30 mouse cellular contexts compared by ENCODE assay signal in the genomic region with DNA sequence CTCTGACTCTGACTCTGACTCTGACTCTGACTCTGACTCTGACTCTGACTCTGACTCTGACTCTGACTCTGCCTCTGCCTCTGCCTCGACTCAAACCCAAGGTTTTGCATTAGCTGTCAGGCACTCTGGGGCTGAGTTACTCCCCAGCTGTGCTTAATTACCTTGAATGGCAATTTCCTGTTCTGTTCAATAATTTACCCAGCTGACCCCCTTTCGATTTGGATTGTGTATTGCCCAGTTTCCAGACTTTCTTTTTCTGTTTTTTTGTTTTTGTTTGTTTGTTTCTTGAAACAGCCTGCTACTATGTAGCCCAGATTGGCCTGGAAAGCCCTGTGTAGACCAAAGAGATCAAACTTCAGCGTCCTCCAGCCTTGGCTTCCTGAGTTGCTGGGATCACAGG. TPM values are rescaled to one million over a fixed set of nuclear protein-coding genes. Genes with fewer than 3 reads are reported as not detected.
"Had no signal": no experiment of that assay in that cellular context is flagged by ENCODE, and none has a peak within 500 bp of the region (broad histone marks: within the 10 kb centered on the region; RNA-seq: fewer than 3 reads in every experiment).

No protein-coding gene starts in this region.

- H3K4me1 ChIP-seq: heart, embryonic 10.5 days; heart, embryonic 12.5 days; hindbrain, embryonic 10.5 days; hindbrain, embryonic 13.5 days; hindbrain, embryonic 15.5 days; kidney, embryonic 15.5 days; limb, embryonic 13.5 days; limb, embryonic 15.5 days had no signal

- DNase-seq: gastrocnemius, adult 2 months; gastrocnemius, postnatal 10 days; gastrocnemius, postnatal 25 days; heart, adult 18-20 months; heart, postnatal 10 days; heart, postnatal 4 days; kidney, adult 11 months; kidney, postnatal 14 days; kidney, postnatal 36 days; layer of hippocampus, adult 9-11 months; layer of hippocampus, postnatal 36 days; left cerebral cortex, postnatal 4 days had no signal

- H3K27ac ChIP-seq: gastrocnemius, adult 2 months; heart, embryonic 10.5 days; hindbrain, embryonic 10.5 days; hindbrain, embryonic 13.5 days; hindbrain, embryonic 15.5 days; hindbrain, postnatal 0 days; kidney, embryonic 15.5 days; kidney, postnatal 0 days; limb, embryonic 13.5 days; limb, embryonic 15.5 days; liver, embryonic 14.5 days had no signal

- H3K9me3 ChIP-seq: heart, embryonic 10.5 days; heart, embryonic 12.5 days; hindbrain, embryonic 10.5 days; hindbrain, embryonic 13.5 days; hindbrain, embryonic 15.5 days; kidney, embryonic 15.5 days; limb, embryonic 13.5 days; limb, embryonic 15.5 days had no signal

- H3K4me3 ChIP-seq: gastrocnemius, adult 2 months; heart, embryonic 10.5 days; heart, embryonic 12.5 days; hindbrain, embryonic 10.5 days; hindbrain, embryonic 13.5 days; hindbrain, embryonic 15.5 days; kidney, embryonic 15.5 days; limb, embryonic 13.5 days; limb, embryonic 15.5 days had no signal

- ATAC-seq: hindbrain, postnatal 0 days; intestine, embryonic 16.5 days had no signal

- H3K36me3 ChIP-seq: heart, embryonic 10.5 days; heart, embryonic 12.5 days; hindbrain, embryonic 10.5 days; hindbrain, embryonic 13.5 days; hindbrain, embryonic 15.5 days; kidney, embryonic 15.5 days; limb, embryonic 13.5 days; limb, embryonic 15.5 days had no signal

- H3K9ac ChIP-seq: heart, embryonic 12.5 days; hindbrain, embryonic 13.5 days; hindbrain, embryonic 15.5 days; kidney, embryonic 15.5 days; limb, embryonic 13.5 days; limb, embryonic 15.5 days; liver, embryonic 14.5 days had no signal

- H3K27me3 ChIP-seq: heart, embryonic 12.5 days; hindbrain, embryonic 13.5 days; hindbrain, embryonic 15.5 days; kidney, embryonic 15.5 days; limb, embryonic 13.5 days; limb, embryonic 15.5 days had no signal

- H3K4me2 ChIP-seq: heart, embryonic 12.5 days; hindbrain, embryonic 13.5 days; hindbrain, embryonic 15.5 days; kidney, embryonic 15.5 days; limb, embryonic 13.5 days; limb, embryonic 15.5 days; liver, embryonic 11.5 days had no signal

RNA-seq across cellular contexts. Expression of gene Gdf3, which starts 6.1 kb away (rescaled TPM):
- polyA plus RNA-seq: frontal cortex, adult 2 months; hindbrain, embryonic 10.5 days; kidney, embryonic 15.5 days; kidney, postnatal 0 days had no signal

RNA-seq across cellular contexts. Expression of gene Dppa3, which starts 10.2 kb away (rescaled TPM):
- polyA plus RNA-seq: frontal cortex, adult 2 months; heart, embryonic 10.5 days; heart, embryonic 12.5 days; heart, embryonic 16.5 days; hindbrain, embryonic 10.5 days; hindbrain, embryonic 13.5 days; hindbrain, embryonic 15.5 days; hindbrain, postnatal 0 days; intestine, embryonic 14.5 days; intestine, embryonic 16.5 days; kidney, embryonic 15.5 days; kidney, postnatal 0 days; large intestine, adult 2 months; limb, embryonic 11.5 days; limb, embryonic 13.5 days; limb, embryonic 15.5 days; liver, embryonic 11.5 days; liver, embryonic 14.5 days had no signal
